Mouse (Mus musculus) hindbrain, embryonic 14.5 days (tissue): ENCODE measurements around the gene Abhd17a. TPM values are rescaled to one million over a fixed set of nuclear protein-coding genes. Genes with fewer than 3 reads are reported as not detected.

Experiments used
- ATAC-seq: fragments of 200-750 bp; cut with Nextera tagmentation; 2 replicates; pipeline ENCODE4 v1.8.0; 2017; ENCODE audit warnings: moderate number of reproducible peaks, mild to moderate bottlenecking, moderate TSS enrichment, moderate library complexity; ENCODE audit not compliant: low FRiP score
- DNase-seq: peaks from one replicate; pipeline ENCODE4 v3.0.0-alpha.2; 2015; ENCODE audit warnings: low spot score
- H3K27ac ChIP-seq: fragments of 300-500 bp; sonication (generic); 2 replicates; pipeline ENCODE4 v1.5.1; 2014; ENCODE audit warnings: mild to moderate bottlenecking, moderate library complexity
- H3K27me3 ChIP-seq: fragments of 300-500 bp; sonication (generic); 2 replicates; pipeline ENCODE4 v1.6.1; 2014; ENCODE audit warnings: mild to moderate bottlenecking, low read length, mixed read lengths; ENCODE audit not compliant: control insufficient read depth, insufficient read depth
- H3K36me3 ChIP-seq: fragments of 300-500 bp; sonication (generic); replicated peaks from 2 replicates; pipeline ENCODE4 v1.6.1; 2014; ENCODE audit not compliant: control insufficient read depth, insufficient read depth
- H3K4me1 ChIP-seq: fragments of 300-500 bp; sonication (generic); replicated peaks from 2 replicates; pipeline ENCODE4 v1.6.1; 2014; ENCODE audit warnings: antibody characterized with exemption, low read length, mixed read lengths; ENCODE audit not compliant: control insufficient read depth, insufficient read depth
- H3K4me2 ChIP-seq: fragments of 300-500 bp; sonication (generic); replicated peaks from 2 replicates; pipeline ENCODE4 v1.6.1; 2014; ENCODE audit warnings: mild to moderate bottlenecking, moderate library complexity
- H3K4me3 ChIP-seq: fragments of 300-500 bp; sonication (generic); replicated peaks from 2 replicates; pipeline ENCODE4 v1.5.1; 2014; ENCODE audit warnings: mild to moderate bottlenecking, low read length
- H3K9ac ChIP-seq: fragments of 300-500 bp; sonication (generic); 2 replicates; pipeline ENCODE4 v1.6.1; 2014
- H3K9me3 ChIP-seq: fragments of 300-500 bp; sonication (generic); 2 replicates; pipeline ENCODE4 v1.6.1; 2016; ENCODE audit warnings: low read length; ENCODE audit not compliant: control insufficient read depth
- WGBS: fragments of 180-500 bp; shearing (Covaris S2); extraction: QIAGEN DNeasy Blood & Tissue Kit; methylation state at CpG from one replicate; pipeline ENCODE4 v1.1.7; 2014; 5-methylcytosine and 5-hydroxymethylcytosine counted together
- polyA plus RNA-seq: library from polyadenylated mRNA; unstranded; fragments of >200 nt; fragmentation: Nextera tagmentation; extraction: Ambion mirVana; gene quantifications from 2 replicates; pipeline ENCODE4 v1.2.1, GENCODE M21; 2014

The Abhd17a gene
- polyA plus RNA-seq, 1 experiment from 2014 or later: 157 TPM

- Histone ChIP-seq H3K9me3 (no peaks in the 10 kb centered on the region), H3K36me3 (peaks cover 28% of the 10 kb centered on the region), H3K4me1 (peaks cover 7% of the 10 kb centered on the region), H3K9ac (no peak overlapping the region), H3K27ac (no peak overlapping the region), H3K27me3 (no peaks in the 10 kb centered on the region), H3K4me2 (no peak overlapping the region), H3K4me3 (no peak overlapping the region)
- ATAC-seq: no peak
- no peak for DNase-seq
- WGBS: 93% methylated on average over 5 of the region's 5 CpGs
Measured at GRCm38 (mm10) chr10:80583047-80583446, 7.1 kb downstream of the Abhd17a start.

DNA sequence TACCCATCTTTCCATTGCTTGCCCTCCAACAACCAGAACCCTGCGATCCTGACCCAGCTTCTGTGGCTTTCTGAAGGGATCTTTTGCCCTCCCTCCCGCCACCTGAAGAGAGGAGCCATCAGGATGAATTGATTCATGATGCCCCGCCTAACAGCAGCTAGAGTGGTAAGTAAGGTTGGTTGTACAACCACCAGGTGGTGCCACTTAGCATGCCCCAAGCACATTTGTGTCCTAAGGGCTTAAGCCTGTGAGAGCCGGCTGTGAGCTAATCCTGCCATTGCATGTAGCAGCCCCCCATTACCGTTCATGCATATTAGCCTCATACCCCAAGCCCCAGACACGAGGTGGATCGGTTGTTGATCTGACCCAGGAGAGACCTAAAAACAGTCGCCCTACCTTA lies 11.2 kb downstream of the Abhd17a start:
- no peaks in the 10 kb centered on the region for H3K27me3 ChIP-seq
- peak; percentile 50 for DNase-seq
- peaks cover 24% of the 10 kb centered on the region for H3K4me1 ChIP-seq
- H3K4me2 ChIP-seq: peak overlapping the region; percentile 88
- 5% methylated on average over 8 of the region's 8 CpGs for WGBS
- no peak overlapping the region for H3K27ac ChIP-seq
- H3K9me3 ChIP-seq: no peaks in the 10 kb centered on the region
- no peak for ATAC-seq
- no peak overlapping the region for H3K4me3 ChIP-seq
- H3K9ac ChIP-seq: no peak overlapping the region
- H3K36me3 ChIP-seq: peaks cover 13% of the 10 kb centered on the region

DNA sequence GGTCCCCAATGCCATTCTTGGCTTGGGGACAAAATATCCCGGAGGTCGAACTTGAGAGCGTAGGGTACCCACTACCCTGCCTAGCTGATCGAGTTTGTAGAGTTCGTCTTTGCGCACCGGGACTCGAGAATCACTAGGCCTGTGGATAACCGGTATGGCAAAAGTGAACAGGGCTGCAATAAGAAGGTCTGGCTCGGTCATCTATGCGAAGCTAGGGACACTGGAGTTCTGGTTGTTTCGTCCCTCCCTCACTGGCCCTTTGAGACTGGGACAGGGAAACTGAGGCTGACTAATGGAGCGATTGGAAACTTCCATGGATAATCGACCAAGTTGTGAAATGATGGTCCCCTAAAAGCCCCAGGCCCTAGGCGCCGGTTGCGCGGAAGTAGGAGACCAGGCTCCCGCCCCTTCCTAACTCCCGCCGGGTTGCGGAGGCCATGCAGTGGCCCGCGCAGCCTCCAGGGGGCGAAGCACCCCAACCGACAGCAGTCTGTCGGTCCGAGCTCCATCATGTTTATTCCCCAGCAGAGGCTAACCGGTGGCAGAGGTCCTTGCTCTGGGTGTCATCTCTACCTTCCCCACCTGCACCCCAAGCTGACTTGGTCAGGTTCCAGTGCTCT lies 11.9 kb downstream of the Abhd17a start:
- WGBS: 0% methylated on average over 29 of the region's 29 CpGs

GRCm38 (mm10) chr10:80577195-80578130 lies 12.7 kb downstream of the Abhd17a start, which contains the start of gene Klf16:
Gene Klf16 (minus strand): TSS chr10:80577321.
- ATAC-seq: peak; percentile 78
- WGBS: under 1% methylated on average over 76 of the region's 97 CpGs
- H3K4me2 ChIP-seq: peak within 1 kb of the TSS; percentile 88

More for the DNA sequence above, 11.9 kb downstream of the Abhd17a start:
- H3K9me3 ChIP-seq: no peaks in the 10 kb centered on the region
- peaks cover 10% of the 10 kb centered on the region for H3K36me3 ChIP-seq
- peaks cover 27% of the 10 kb centered on the region for H3K4me1 ChIP-seq
- H3K27me3 ChIP-seq: no peaks in the 10 kb centered on the region
- peak overlapping the region; percentile 88 for H3K4me2 ChIP-seq
- peak overlapping the region; percentile 80 for H3K9ac ChIP-seq
- peak overlapping the region; percentile 83 for H3K4me3 ChIP-seq
- 0 out of 2 replicates have a peak overlapping the region, but pooled peaks have one; percentile 81 for H3K27ac ChIP-seq
- DNase-seq (peak; percentile 61), ATAC-seq (peak; percentile 22; the same call in 1 of the 2 replicates)

GRCm38 (mm10) chr10:80576351-80577194 lies 13.6 kb downstream of the Abhd17a start:
- Histone ChIP-seq H3K4me3 (peak overlapping the region; percentile 83), H3K27ac (peak overlapping the region; percentile 81), H3K4me1 (peaks cover 28% of the 10 kb centered on the region), H3K9me3 (no peaks in the 10 kb centered on the region), H3K27me3 (no peaks in the 10 kb centered on the region), H3K9ac (peak overlapping the region; percentile 80), H3K4me2 (peak overlapping the region; percentile 88), H3K36me3 (no peaks in the 10 kb centered on the region)
- under 1% methylated on average over 87 of the region's 96 CpGs for WGBS
- DNase-seq (no peak), ATAC-seq (no peak)

More at GRCm38 (mm10) chr10:80577195-80578130, 12.7 kb downstream of the Abhd17a start, which contains the start of gene Klf16:
- H3K27me3 ChIP-seq: no peaks in the 10 kb centered on the region
- peaks cover 27% of the 10 kb centered on the region for H3K4me1 ChIP-seq
- DNase-seq: peak; percentile 92
- peak within 1 kb of the TSS; percentile 81 for H3K27ac ChIP-seq
- H3K4me3 ChIP-seq: peak within 1 kb of the TSS; percentile 83
- H3K9ac ChIP-seq: peak within 1 kb of the TSS; percentile 80
- H3K36me3 ChIP-seq: peaks cover 6% of the 10 kb centered on the region; the same call in 1 of the 2 replicates
- no peaks in the 10 kb centered on the region for H3K9me3 ChIP-seq

- no peaks in the 10 kb centered on the region for H3K9me3 ChIP-seq
- peak overlapping the region; percentile 88 for H3K4me2 ChIP-seq
- H3K27ac ChIP-seq: no peak overlapping the region
- DNase-seq (no peak), ATAC-seq (no peak)
- 19% methylated on average over 17 of the region's 17 CpGs for WGBS
- no peaks in the 10 kb centered on the region for H3K27me3 ChIP-seq
- peaks cover 35% of the 10 kb centered on the region for H3K4me1 ChIP-seq
- H3K9ac ChIP-seq: peak overlapping the region; percentile 80
- no peaks in the 10 kb centered on the region for H3K36me3 ChIP-seq
- peak overlapping the region; percentile 83 for H3K4me3 ChIP-seq
Measured at GRCm38 (mm10) chr10:80575925-80576324, 14.2 kb downstream of the Abhd17a start.

DNA sequence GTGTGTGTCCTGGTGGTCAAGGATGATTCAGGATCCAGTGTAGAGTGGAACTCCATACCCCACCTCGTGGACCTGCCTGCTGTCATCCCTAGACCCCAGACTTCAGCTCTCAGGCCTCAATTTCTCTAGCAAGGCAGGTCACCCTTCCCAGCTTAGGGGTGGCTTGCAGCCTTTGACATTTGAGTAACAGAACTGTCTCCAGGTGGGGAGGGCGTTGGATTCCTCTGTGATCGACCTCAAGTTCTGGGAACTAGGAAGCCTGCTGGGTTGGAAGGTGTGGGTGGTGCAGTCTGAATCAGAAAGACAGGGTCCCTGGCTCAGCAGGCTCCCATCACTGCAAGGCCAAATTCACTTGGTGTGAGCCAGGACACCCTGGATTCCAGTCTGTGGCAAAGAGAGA lies 15.2 kb downstream of the Abhd17a start:
- Histone ChIP-seq H3K4me3 (no peak overlapping the region), H3K9me3 (no peaks in the 10 kb centered on the region), H3K36me3 (no peaks in the 10 kb centered on the region), H3K27ac (no peak overlapping the region), H3K4me2 (no peak overlapping the region; the same call in 1 of the 2 replicates), H3K27me3 (no peaks in the 10 kb centered on the region), H3K9ac (peak overlapping the region; percentile 10; the same call in 1 of the 2 replicates), H3K4me1 (peaks cover 43% of the 10 kb centered on the region)
- WGBS: 83% methylated on average over 3 of the region's 3 CpGs
- ATAC-seq (no peak), DNase-seq (no peak)

- Histone ChIP-seq H3K27me3 (no peaks in the 10 kb centered on the region), H3K36me3 (no peaks in the 10 kb centered on the region), H3K9ac (no peak overlapping the region), H3K4me3 (no peak overlapping the region), H3K4me2 (no peak overlapping the region), H3K27ac (no peak overlapping the region), H3K4me1 (peaks cover 43% of the 10 kb centered on the region), H3K9me3 (no peaks in the 10 kb centered on the region)
- WGBS: 56% methylated on average over 9 of the region's 9 CpGs
- ATAC-seq (no peak), DNase-seq (no peak)
Measured at GRCm38 (mm10) chr10:80573944-80574343, 16.2 kb downstream of the Abhd17a start.
